Mouse (Mus musculus): ENCODE measurements around the gene Akap1.

Akap1 gene

DNA sequence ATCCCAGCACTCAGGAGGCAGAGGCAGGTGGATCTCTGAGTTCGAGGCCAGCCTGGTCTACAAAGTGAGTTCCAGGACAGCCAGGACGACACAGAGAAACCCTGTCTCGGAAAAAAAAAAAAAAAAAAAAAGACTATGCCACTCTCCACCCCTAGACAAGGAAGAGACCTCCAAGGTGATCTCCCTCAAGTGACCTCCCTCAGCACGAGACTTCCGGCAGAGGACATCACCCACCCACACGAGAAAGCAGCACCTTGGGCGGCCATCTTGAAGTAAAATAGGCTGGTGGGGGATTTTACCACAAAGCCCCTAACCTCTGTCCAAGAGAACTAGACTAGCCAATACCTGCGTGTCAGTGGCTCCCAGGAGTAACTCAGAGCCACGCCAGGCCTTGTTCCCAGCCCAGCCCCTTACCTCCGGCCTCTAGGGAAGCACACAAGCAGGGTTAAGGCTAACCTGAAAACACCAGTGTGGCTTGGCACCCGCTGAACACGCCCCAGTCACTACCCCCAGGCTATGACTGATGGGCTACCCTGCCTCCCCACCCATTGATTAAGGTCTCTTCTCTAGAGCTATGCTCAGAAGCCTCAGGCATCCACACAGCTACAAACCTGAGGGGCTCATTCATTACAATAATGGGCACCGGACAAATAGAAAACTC, 21.9 kb downstream of the Akap1 start:
- CTCF ChIA-PET, result no interaction called here

DNA sequence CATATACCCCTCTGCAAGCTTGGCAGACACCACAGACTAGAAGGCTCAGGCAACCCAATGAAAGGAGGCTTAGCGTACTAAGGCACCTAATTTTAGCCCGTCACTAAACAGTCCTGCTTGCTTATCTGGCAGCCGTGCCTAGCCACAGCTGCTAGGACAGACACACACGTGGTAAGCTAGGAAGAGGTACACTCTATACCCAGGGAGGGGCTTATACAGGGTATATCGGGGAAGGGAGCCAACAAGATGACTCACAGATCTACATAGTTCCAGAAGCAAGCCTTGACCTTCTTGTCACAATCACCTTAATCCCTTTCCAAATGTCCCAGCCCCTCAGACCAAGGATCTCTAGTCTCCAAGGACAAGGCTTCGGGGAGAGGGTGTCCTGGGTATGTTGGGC, 23.0 kb downstream of the Akap1 start:
- CTCF ChIA-PET, result no interaction called here

DNA sequence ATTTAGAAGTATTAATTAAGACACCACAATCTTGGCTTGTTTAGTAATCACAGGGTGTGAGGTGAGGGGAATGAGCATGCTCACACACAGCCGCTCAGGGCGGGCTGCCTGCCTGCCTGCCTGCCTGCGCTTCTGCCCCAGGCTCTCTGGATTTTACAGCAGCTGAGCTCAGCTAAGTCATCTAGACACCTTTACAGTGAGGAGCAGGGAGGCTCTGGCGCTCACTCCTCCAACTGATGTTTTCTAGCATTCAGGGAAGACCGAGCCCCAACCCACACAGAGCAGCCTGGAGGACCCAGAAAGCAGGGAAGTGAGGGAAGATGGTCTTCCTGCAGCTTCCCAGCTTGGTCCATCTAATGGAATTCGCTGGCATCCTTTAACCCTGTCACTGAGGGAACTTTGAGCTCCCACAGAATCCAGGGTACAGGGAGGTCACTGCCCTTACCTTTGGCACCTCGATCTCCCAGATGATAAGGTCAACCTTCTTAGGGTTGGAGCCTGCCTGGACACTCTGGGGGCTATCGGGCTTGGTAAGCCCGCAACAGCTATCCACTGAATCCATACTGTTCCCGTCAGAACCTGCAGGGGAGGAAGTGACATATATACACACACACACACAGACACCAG, 23.5 kb downstream of the Akap1 start:
- CTCF ChIA-PET, result no interaction called here

GRCm38 (mm10) chr11:88840292-88840691, 24.1 kb downstream of the Akap1 start:
- CTCF ChIA-PET, result interaction anchor here (0.6 kb wide), 1 partner anchor 88 kb away, joined by 3 read pairs; no protein-coding TSS in a partner anchor

GRCm38 (mm10) chr11:88839379-88839778, 25.0 kb downstream of the Akap1 start:
- CTCF ChIA-PET, result no interaction called here

GRCm38 (mm10) chr11:88838630-88839029, 25.8 kb downstream of the Akap1 start:
- CTCF ChIA-PET, result no interaction called here

- CTCF ChIA-PET, result interaction anchor here (0.7 kb wide), 1 partner anchor 30 kb away, joined by 4 read pairs; no protein-coding TSS in a partner anchor
Observed at GRCm38 (mm10) chr11:88834606-88835005, 29.8 kb downstream of the Akap1 start.

- CTCF ChIA-PET, result no interaction called here
Observed at GRCm38 (mm10) chr11:88834134-88834533, 30.3 kb downstream of the Akap1 start.

DNA sequence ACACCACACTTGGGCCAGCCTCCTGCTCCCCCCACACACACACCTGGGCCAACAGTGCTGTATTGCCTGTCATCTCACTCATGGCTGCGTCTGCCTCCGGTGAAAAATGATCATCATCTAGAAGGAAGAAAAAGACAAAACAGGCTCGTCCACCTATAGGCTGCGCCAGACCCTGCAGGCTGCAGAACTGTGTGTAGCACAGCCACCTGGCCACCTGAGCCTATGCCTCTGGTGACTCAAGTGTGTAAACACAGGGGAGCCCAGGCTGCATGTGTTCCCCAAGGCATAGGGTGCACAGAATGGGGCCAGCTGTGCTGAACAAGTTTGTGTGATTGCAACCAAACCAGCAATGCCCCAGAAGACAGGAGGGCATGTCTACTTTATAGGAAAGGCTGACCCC, 31.3 kb downstream of the Akap1 start:
- CTCF ChIA-PET, result no interaction called here

DNA sequence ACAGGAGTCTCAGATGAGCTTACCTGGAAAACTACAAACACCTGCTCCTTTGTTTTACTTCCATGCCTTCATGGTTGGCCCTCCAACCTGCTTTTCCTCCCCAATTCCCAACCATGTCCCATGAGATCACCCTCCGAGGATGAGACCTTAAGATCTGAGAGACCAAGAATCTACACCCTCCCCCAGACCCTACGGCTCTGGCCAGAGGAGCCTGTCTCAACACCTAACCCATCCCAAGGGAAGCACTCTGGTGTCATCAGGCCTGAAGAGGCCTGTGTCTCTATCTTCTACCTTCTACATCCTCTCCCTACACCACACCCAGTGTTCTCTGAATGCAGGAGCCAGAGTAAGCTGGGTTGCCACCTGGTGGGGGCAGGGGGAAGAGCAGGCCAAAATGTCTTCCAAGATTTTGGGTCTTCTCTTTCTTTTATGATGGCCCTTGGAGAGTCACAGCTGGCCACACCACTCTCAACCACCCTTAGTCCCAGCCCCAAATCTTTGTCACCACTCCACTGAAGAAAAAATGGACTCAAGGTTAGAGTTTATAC, 34.1 kb downstream of the Akap1 start:
- CTCF ChIA-PET, result interaction anchor here (0.8 kb wide), 1 partner anchor 25 kb away, joined by 9 read pairs; no protein-coding TSS in a partner anchor

- CTCF ChIA-PET, result no interaction called here
Observed at GRCm38 (mm10) chr11:88828528-88828927, 35.9 kb downstream of the Akap1 start.

GRCm38 (mm10) chr11:88825909-88826308, 38.5 kb downstream of the Akap1 start:
- CTCF ChIA-PET, result interaction anchor here (0.6 kb wide), 1 partner anchor 1265 kb away, joined by 3 read pairs; no protein-coding TSS in a partner anchor

GRCm38 (mm10) chr11:88822991-88823390, 41.4 kb downstream of the Akap1 start:
- CTCF ChIA-PET, result interaction anchor here (0.5 to 1.4 kb wide), 4 partner anchors 85 to 856 kb away, joined by 3 to 5 read pairs (median 3); no protein-coding TSS in a partner anchor

- CTCF ChIA-PET, result interaction anchor here (0.5 to 1.4 kb wide), 4 partner anchors 86 to 855 kb away, joined by 3 to 5 read pairs (median 3); no protein-coding TSS in a partner anchor
Observed at GRCm38 (mm10) chr11:88822526-88822925, 41.9 kb downstream of the Akap1 start.

DNA sequence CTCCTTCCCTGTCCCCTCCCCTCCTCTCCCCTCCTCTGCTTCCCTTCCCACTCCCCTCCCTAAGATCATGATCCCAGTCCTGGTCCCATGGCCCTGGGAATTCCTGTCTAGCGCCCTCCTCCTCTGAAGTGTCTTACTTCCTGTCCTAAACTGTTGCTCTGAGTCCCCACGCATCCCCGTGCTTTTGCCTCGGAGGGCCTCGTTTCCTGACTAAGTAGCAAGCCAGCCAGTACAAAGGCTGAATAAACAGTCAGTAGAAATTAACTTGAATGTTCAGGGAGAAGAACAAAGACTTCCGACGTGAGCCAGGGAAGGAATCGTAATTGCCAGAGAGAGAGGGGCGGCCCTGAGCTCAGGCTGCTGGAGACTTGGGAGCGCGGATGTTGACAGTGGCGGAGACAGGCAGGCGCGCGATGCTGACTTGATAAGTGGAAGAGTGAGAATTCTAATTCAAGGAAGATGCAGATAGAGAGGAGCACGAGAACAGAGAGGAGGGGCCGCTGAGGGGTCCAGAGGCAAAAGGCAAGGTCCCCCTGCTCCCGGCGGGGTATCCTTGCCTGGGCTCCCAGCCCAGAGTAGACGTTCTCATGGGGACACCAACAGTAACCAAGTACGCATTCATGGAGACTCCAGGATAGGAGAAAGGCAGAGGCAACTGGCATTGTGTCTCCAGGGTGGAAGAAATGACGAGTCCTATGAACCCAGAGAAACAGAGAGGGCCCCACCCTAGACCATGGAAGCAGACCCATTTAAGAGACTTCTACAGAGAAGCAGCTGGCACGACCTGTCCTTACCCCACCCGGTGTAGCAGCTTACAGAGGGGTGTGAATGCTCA, 43.4 kb downstream of the Akap1 start:
- CTCF ChIA-PET, result no interaction called here

DNA sequence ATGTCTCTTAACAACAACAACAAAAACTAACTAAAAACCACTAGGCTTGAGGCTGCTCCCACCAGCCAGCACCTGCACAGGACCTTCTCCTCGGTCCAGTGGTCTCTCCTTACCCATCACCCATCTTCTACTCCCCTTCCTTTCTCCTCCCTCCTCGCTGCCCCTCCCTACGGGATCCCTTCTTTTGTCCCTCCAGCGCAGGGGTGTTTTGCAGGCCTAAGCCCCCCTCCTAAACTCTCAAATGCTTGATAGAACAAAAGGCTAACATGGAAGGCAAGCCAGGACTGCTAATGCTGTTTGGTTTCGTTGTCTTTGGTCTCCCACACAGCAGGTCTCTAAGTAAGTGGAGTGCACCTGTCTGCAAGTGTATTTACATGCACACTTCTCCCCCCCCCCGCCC, 44.1 kb downstream of the Akap1 start:
- CTCF ChIA-PET, result no interaction called here

- CTCF ChIA-PET, result no interaction called here
Observed at GRCm38 (mm10) chr11:88817061-88817460, 47.3 kb downstream of the Akap1 start.

DNA sequence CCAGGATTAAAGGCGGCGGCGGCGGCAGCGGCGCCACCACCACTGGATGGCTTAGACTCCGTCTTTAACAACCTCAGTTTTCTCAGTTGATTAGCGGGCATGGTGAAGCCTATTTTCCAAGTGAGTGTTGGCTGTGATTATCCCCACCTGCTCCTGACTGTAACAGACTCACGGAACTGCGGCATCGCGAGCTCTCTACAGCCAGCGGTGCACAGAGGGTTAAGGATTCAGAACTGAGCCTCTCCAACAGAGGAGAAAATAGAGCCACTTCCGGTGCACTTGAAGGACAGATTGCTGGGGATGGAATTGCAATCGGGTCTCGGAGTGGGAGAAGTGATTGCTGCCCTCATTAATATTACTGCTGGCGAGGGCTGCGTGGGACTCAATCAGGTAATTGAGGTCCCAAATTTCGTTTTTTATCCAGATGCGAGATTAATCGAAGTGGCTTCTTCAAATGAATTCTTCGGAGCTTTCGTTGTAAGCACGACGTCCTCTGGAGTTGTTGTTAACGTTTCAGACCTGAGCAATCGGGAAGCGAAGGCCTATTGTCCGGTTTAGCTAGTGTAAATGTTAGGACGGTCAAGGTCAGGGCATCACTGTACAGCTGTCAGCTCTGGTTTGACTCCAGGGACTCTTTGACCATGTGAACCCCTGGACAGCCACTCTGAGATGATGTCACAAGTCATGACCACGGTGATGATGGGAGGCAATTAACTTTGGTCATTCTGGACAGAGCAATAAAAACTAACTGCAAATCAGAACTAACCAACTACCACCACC, 61.0 kb downstream of the Akap1 start:
- CTCF ChIA-PET, result no interaction called here

GRCm38 (mm10) chr11:88796207-88796606, 68.2 kb downstream of the Akap1 start:
- CTCF ChIA-PET, result interaction anchor here (0.6 kb wide), 1 partner anchor 27 kb away, joined by 7 read pairs; no protein-coding TSS in a partner anchor

- CTCF ChIA-PET, result interaction anchor here (0.6 to 0.7 kb wide), 2 partner anchors 388 to 538 kb away, joined by 4 to 5 read pairs; no protein-coding TSS in a partner anchor
Observed at GRCm38 (mm10) chr11:88789893-88790292, 74.5 kb downstream of the Akap1 start.

DNA sequence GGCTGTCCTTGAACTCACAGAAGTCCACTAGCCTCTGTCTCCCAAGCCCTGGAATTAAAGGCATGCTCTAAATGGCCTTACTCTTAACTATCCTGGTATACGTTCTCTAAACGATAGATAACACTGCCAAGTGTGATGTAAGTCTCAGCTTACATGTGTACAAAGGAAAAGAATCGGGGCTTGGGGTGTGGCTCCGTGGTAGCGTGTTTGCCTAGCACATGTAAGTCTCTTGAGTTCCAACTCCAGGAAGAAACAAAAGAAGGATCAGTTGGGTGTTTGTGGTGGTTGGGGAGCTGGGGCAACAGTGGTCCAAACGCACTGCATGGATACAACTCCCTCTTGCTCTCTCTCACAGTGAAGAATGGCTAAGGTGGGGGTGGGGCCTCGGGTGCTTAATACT, 77.6 kb downstream of the Akap1 start:
- CTCF ChIA-PET, result no interaction called here
